Mouse (Mus musculus): ENCODE results near the gene Spaca7. TPM values are rescaled to one million over a fixed set of nuclear protein-coding genes. Genes with fewer than 3 reads are reported as not detected.
A peak's percentile ranks its signal among the peaks of the same experiment; 100 is the strongest.
"Not testable (repeated sequence)": the region's sequence is repeated elsewhere in the genome, so short reads cannot be mapped to it uniquely, and the experiment has no call there.

The Spaca7 gene
- polyA plus RNA-seq, 1 experiment from 2014 or later, result not detected

GRCm38 (mm10) chr8:12609752-12610449 lies 37.1 kb downstream of the Spaca7 start:
- H3K27me3 ChIP-seq, result peaks cover 41% of the 10 kb centered on the region; the same call in 1 of the 2 replicates
- 0 out of 2 replicates have a peak, but pooled peaks cover 5% of the 10 kb centered on the region for H3K4me1 ChIP-seq (replicated peaks)
- no peak overlapping the region for H3K4me2 ChIP-seq
- H3K36me3 ChIP-seq (replicated peaks), result peaks cover 14% of the 10 kb centered on the region
- 59% methylated on average over 12 of the region's 12 CpGs for WGBS (ENCODE audit: insufficient replicate concordance)
- no peaks in the 10 kb centered on the region for H3K9me3 ChIP-seq (replicated peaks)
- no peak overlapping the region for H3K4me3 ChIP-seq (replicated peaks)
- no peak for ATAC-seq (ENCODE audit: insufficient read depth)
- H3K27ac ChIP-seq (replicated peaks), result no peak overlapping the region
- H3K9ac ChIP-seq, result no peak overlapping the region

- H3K27me3 ChIP-seq, result peaks cover 18% of the 10 kb centered on the region; the same call in 1 of the 2 replicates
- H3K36me3 ChIP-seq (replicated peaks), result peaks cover 28% of the 10 kb centered on the region
- 77% methylated on average over 7 of the region's 7 CpGs for WGBS (ENCODE audit: insufficient replicate concordance)
- no peaks in the 10 kb centered on the region for H3K9me3 ChIP-seq (replicated peaks)
- no peak overlapping the region for H3K4me3 ChIP-seq (replicated peaks)
- no peak overlapping the region for H3K4me2 ChIP-seq
- H3K9ac ChIP-seq, result no peak overlapping the region
- no peak for ATAC-seq (ENCODE audit: insufficient read depth)
- 0 out of 2 replicates have a peak, but pooled peaks cover 5% of the 10 kb centered on the region for H3K4me1 ChIP-seq (replicated peaks)
- no peak overlapping the region for H3K27ac ChIP-seq (replicated peaks)
Measured at GRCm38 (mm10) chr8:12613201-12613600, 40.4 kb downstream of the Spaca7 start.

GRCm38 (mm10) chr8:12617369-12617768 lies 44.5 kb downstream of the Spaca7 start:
- H3K4me1 ChIP-seq (replicated peaks); H3K27me3 ChIP-seq; H3K4me2 ChIP-seq; H3K27ac ChIP-seq (replicated peaks); ATAC-seq (ENCODE audit: insufficient read depth); H3K9ac ChIP-seq; H3K4me3 ChIP-seq (replicated peaks); H3K9me3 ChIP-seq (replicated peaks): not testable (repeated sequence)
- 79% methylated on average over 3 of the region's 3 CpGs for WGBS (ENCODE audit: insufficient replicate concordance)
- H3K36me3 ChIP-seq (replicated peaks), result peaks cover 61% of the 10 kb centered on the region

GRCm38 (mm10) chr8:12621550-12622222 lies 48.9 kb downstream of the Spaca7 start:
- WGBS (ENCODE audit: insufficient replicate concordance), result 91% methylated on average over 18 of the region's 18 CpGs
- Histone ChIP-seq H3K9me3 (replicated peaks) (no peaks in the 10 kb centered on the region), H3K36me3 (replicated peaks) (peaks cover 79% of the 10 kb centered on the region)

GRCm38 (mm10) chr8:12625890-12626289 lies 53.1 kb downstream of the Spaca7 start:
- Histone ChIP-seq H3K9me3 (replicated peaks) (no peaks in the 10 kb centered on the region), H3K9ac (no peak overlapping the region), H3K27ac (replicated peaks) (no peak overlapping the region), H3K27me3 (no peaks in the 10 kb centered on the region), H3K36me3 (replicated peaks) (peaks cover 94% of the 10 kb centered on the region), H3K4me2 (no peak overlapping the region), H3K4me1 (replicated peaks) (no peaks in the 10 kb centered on the region), H3K4me3 (replicated peaks) (no peak overlapping the region)
- no peak for ATAC-seq (ENCODE audit: insufficient read depth)
- WGBS (ENCODE audit: insufficient replicate concordance), result 84% methylated on average over 5 of the region's 5 CpGs

More at GRCm38 (mm10) chr8:12621550-12622222, 48.9 kb downstream of the Spaca7 start:
- no peak overlapping the region for H3K27ac ChIP-seq (replicated peaks)
- no peak for ATAC-seq (ENCODE audit: insufficient read depth)
- no peak overlapping the region for H3K9ac ChIP-seq
- no peaks in the 10 kb centered on the region for H3K27me3 ChIP-seq
- no peak overlapping the region for H3K4me3 ChIP-seq (replicated peaks)
- no peak overlapping the region for H3K4me2 ChIP-seq
- no peaks in the 10 kb centered on the region for H3K4me1 ChIP-seq (replicated peaks)

GRCm38 (mm10) chr8:12629079-12629478 lies 56.2 kb downstream of the Spaca7 start:
- no peak for ATAC-seq (ENCODE audit: insufficient read depth)
- no peaks in the 10 kb centered on the region for H3K27me3 ChIP-seq
- peaks cover 87% of the 10 kb centered on the region for H3K36me3 ChIP-seq (replicated peaks)
- no peak overlapping the region for H3K9ac ChIP-seq
- H3K4me2 ChIP-seq, result no peak overlapping the region
- H3K4me3 ChIP-seq (replicated peaks), result no peak overlapping the region
- no peaks in the 10 kb centered on the region for H3K9me3 ChIP-seq (replicated peaks)
- WGBS (ENCODE audit: insufficient replicate concordance), result 59% methylated on average over 3 of the region's 3 CpGs
- no peak overlapping the region for H3K27ac ChIP-seq (replicated peaks)
- no peaks in the 10 kb centered on the region for H3K4me1 ChIP-seq (replicated peaks)

GRCm38 (mm10) chr8:12635366-12635765 lies 62.5 kb downstream of the Spaca7 start:
- Histone ChIP-seq H3K4me3 (replicated peaks) (no peak overlapping the region), H3K9ac (no peak overlapping the region), H3K4me2 (no peak overlapping the region), H3K27me3 (no peaks in the 10 kb centered on the region), H3K4me1 (replicated peaks) (no peaks in the 10 kb centered on the region), H3K27ac (replicated peaks) (no peak overlapping the region), H3K9me3 (replicated peaks) (no peaks in the 10 kb centered on the region), H3K36me3 (replicated peaks) (peaks cover 91% of the 10 kb centered on the region)
- no peak for ATAC-seq (ENCODE audit: insufficient read depth)
- WGBS (ENCODE audit: insufficient replicate concordance), result 65% methylated on average over 2 of the region's 2 CpGs

GRCm38 (mm10) chr8:12638446-12638845 lies 65.6 kb downstream of the Spaca7 start:
- 84% methylated on average over 11 of the region's 11 CpGs for WGBS (ENCODE audit: insufficient replicate concordance)
- ATAC-seq (ENCODE audit: insufficient read depth), result no peak
- peaks cover 88% of the 10 kb centered on the region for H3K36me3 ChIP-seq (replicated peaks)
- H3K9ac ChIP-seq, result no peak overlapping the region
- H3K9me3 ChIP-seq (replicated peaks), result no peaks in the 10 kb centered on the region
- H3K4me1 ChIP-seq (replicated peaks), result no peaks in the 10 kb centered on the region
- no peaks in the 10 kb centered on the region for H3K27me3 ChIP-seq
- H3K27ac ChIP-seq (replicated peaks), result no peak overlapping the region
- H3K4me3 ChIP-seq (replicated peaks), result no peak overlapping the region
- no peak overlapping the region for H3K4me2 ChIP-seq

GRCm38 (mm10) chr8:12641527-12641926 lies 68.7 kb downstream of the Spaca7 start:
- ATAC-seq (ENCODE audit: insufficient read depth), result no peak
- WGBS (ENCODE audit: insufficient replicate concordance), result 85% methylated on average over 6 of the region's 6 CpGs
- H3K36me3 ChIP-seq (replicated peaks), result peaks cover 88% of the 10 kb centered on the region

GRCm38 (mm10) chr8:12644341-12644740 lies 71.5 kb downstream of the Spaca7 start:
- no peak overlapping the region for H3K9ac ChIP-seq
- WGBS (ENCODE audit: insufficient replicate concordance), result 38% methylated on average over 8 of the region's 8 CpGs
- H3K27me3 ChIP-seq, result no peaks in the 10 kb centered on the region
- no peak overlapping the region for H3K4me2 ChIP-seq
- H3K36me3 ChIP-seq (replicated peaks), result peaks cover 87% of the 10 kb centered on the region
- ATAC-seq (ENCODE audit: insufficient read depth), result peak; percentile 73
- H3K27ac ChIP-seq (replicated peaks), result no peak overlapping the region
- no peak overlapping the region for H3K4me3 ChIP-seq (replicated peaks)
- H3K4me1 ChIP-seq (replicated peaks), result peaks cover 26% of the 10 kb centered on the region
- no peaks in the 10 kb centered on the region for H3K9me3 ChIP-seq (replicated peaks)

More at GRCm38 (mm10) chr8:12641527-12641926, 68.7 kb downstream of the Spaca7 start:
- Histone ChIP-seq H3K27ac (replicated peaks) (no peak overlapping the region), H3K27me3 (no peaks in the 10 kb centered on the region), H3K4me2 (no peak overlapping the region), H3K4me3 (replicated peaks) (no peak overlapping the region), H3K9ac (no peak overlapping the region), H3K9me3 (replicated peaks) (no peaks in the 10 kb centered on the region), H3K4me1 (replicated peaks) (peaks cover 26% of the 10 kb centered on the region)

- no peak overlapping the region for H3K4me3 ChIP-seq (replicated peaks)
- H3K4me2 ChIP-seq, result 0 out of 2 replicates have a peak overlapping the region, but pooled peaks have one; percentile 4
- peak; percentile 53; the same call in 1 of the 2 replicates for ATAC-seq (ENCODE audit: insufficient read depth)
- H3K9ac ChIP-seq, result no peak overlapping the region
- H3K27ac ChIP-seq (replicated peaks), result no peak overlapping the region
- H3K36me3 ChIP-seq (replicated peaks), result peaks cover 87% of the 10 kb centered on the region
- no peaks in the 10 kb centered on the region for H3K9me3 ChIP-seq (replicated peaks)
- H3K27me3 ChIP-seq, result no peaks in the 10 kb centered on the region
- WGBS (ENCODE audit: insufficient replicate concordance), result 38% methylated on average over 7 of the region's 7 CpGs
- H3K4me1 ChIP-seq (replicated peaks), result peaks cover 26% of the 10 kb centered on the region
Measured at GRCm38 (mm10) chr8:12644894-12645293, 72.1 kb downstream of the Spaca7 start.

Measured in liver, embryonic 15.5 days (tissue).